Mouse (Mus musculus) gonadal fat pad, adult 2 months (tissue): ENCODE measurements at regions not wholly inside any gene's neighbourhood (a gene's known extent, or its start where the extent isn't known, plus 50 kb on each side); places are given as distances from the start of the nearest gene placed in this dataset.
A peak's percentile ranks its signal among the peaks of the same experiment; 100 is the strongest.

ENCODE experiments used
- DNase-seq: peaks from one replicate; pipeline ENCODE4 v3.0.0-alpha.2; 2012; ENCODE audit warnings: low read depth

GRCm38 (mm10) chr10:30259716-30260115 is 59.4 kb upstream of the Cenpw start:
- DNase-seq, result peak; percentile 49

GRCm38 (mm10) chr10:30257889-30258288 is 57.5 kb upstream of the Cenpw start:
- DNase-seq, result no peak
